Mouse (Mus musculus) layer of hippocampus, adult 8-10 months (tissue): ENCODE measurements around the gene Fgfrl1. TPM values are rescaled to one million over a fixed set of nuclear protein-coding genes. Genes with fewer than 3 reads are reported as not detected.
"Not testable (repeated sequence)": the region's sequence is repeated elsewhere in the genome, so short reads cannot be mapped to it uniquely, and the experiment has no call there.

Experiments used
- DNase-seq, 2 experiments: peaks; one replicate each; pipeline ENCODE4 v3.0.0; 2022; ENCODE audit warnings: low spot score in 2 of 2
- total RNA-seq, 4 experiments: library from RNA; stranded (reverse); gene quantifications; 2 replicates each; pipeline ENCODE4 v1.2.4; 2022

The Fgfrl1 gene
- total RNA-seq, 4 experiments from 2014 or later = 21.5 to 37.6 (median 27.6) TPM

- no peak for DNase-seq
Measured at GRCm38 (mm10) chr5:108750328-108751210, 58.4 kb downstream of the Fgfrl1 start.

GRCm38 (mm10) chr5:108751258-108751657 is 59.1 kb downstream of the Fgfrl1 start:
- not testable (repeated sequence) for DNase-seq

Other genes with a start within 250 kb of the Fgfrl1 start
- gene Mfsd7a, start 243.5 kb upstream of the Fgfrl1 start, total RNA-seq = 1 to 10 TPM; 1.2 to 2.3 (median 1.7) TPM
- 10 to 100 TPM; 42.2 to 44.1 (median 42.5) TPM for gene Pcgf3, start 231.2 kb upstream of the Fgfrl1 start, total RNA-seq
- gene Cplx1, start 142.4 kb upstream of the Fgfrl1 start, total RNA-seq = 100 to 1,000 TPM; 530 to 563 (median 545) TPM
- 100 to 1,000 TPM in 2 of 4 experiments, 10 to 100 TPM in 2; 94.1 to 111 (median 102) TPM for gene Gak, start 62.6 kb upstream of the Fgfrl1 start, total RNA-seq
- 10 to 100 TPM; 39.5 to 44.9 (median 42.5) TPM for gene Tmem175, start 62.6 kb upstream of the Fgfrl1 start, total RNA-seq
- 10 to 100 TPM; 17.4 to 27.3 (median 22.4) TPM for gene Idua, start 32.1 kb upstream of the Fgfrl1 start, total RNA-seq
- 10 to 100 TPM; 52.6 to 61.4 (median 58.7) TPM for gene Dgkq, start 22.7 kb upstream of the Fgfrl1 start, total RNA-seq
- gene Slc26a1, start 16.8 kb upstream of the Fgfrl1 start, total RNA-seq = 1 to 10 TPM; 1.0 to 1.8 (median 1.5) TPM
- gene Rnf212, start 82.6 kb downstream of the Fgfrl1 start, total RNA-seq = not detected
- gene Tmed11, start 103.0 kb downstream of the Fgfrl1 start, total RNA-seq = not detected
- not detected for gene Vmn2r8, start 116.5 kb downstream of the Fgfrl1 start, total RNA-seq
- gene Vmn2r9, start 160.2 kb downstream of the Fgfrl1 start, total RNA-seq = not detected